Mouse (Mus musculus): ENCODE measurements around the gene Myo5a. TPM values are rescaled to one million over a fixed set of nuclear protein-coding genes. Genes with fewer than 3 reads are reported as not detected.

Gene Myo5a
- 5.9 TPM for polyA plus RNA-seq (2014; fragmentation: Illumina TruSeq; extraction: RNeasy Lipid Tissue Mini Kit (QIAGEN cat#74804); ENCODE audit: low read depth, low replicate concordance)

GRCm38 (mm10) chr9:75070457-75071028 is at the start of gene Myo5a:
TSS of gene Myo5a (plus strand) at chr9:75071015.

DNA sequence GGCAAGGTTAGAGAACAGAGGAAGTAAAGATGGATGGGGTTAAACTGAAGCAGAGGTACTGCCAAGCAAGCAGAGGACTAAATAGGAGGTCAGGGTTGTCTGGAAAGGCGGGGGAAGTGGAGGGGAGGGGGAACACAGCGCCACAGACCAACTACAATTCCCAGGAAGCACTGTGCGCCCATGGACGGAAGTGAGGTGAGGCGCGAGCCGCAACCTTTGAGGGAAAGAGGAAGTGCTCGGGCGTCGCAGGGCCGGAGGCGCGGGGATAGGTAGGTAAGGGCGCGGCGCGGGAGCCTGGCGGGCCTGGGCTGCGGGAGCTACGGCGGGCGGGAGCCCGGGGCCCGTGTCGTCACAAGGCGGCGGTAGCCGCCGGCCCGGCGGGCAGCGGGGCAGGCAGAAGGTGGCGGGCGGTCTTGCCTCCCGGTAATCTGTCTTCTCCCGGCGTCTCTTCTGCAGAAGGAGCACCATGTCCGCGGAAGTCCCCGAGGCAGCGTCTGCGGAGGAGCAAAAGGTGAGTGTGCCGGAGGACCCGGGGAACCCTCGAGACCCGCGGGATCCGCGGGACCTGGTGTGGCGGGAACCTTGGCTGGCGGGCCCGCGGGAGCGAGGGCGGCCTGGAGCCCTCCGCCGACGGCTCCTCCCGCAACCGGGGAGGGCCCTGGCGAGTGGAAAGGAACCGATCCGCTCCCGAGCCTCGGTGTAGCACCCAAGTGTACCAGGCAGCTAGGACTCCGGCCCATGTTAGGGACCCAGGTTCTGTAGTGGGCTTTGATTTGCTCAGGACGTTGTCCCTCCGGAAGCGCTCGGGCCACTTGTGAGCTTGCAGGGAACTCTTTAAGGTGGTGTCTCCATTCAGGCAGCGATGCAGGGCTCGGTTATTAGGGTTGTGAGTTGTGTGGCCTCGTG is 33.1 kb upstream of the Myo5a start, which contains the start of gene Arpp19:
Gene Arpp19, plus strand, starts transcription at position 164 of the 906 bp plus-strand sequence.

DNA sequence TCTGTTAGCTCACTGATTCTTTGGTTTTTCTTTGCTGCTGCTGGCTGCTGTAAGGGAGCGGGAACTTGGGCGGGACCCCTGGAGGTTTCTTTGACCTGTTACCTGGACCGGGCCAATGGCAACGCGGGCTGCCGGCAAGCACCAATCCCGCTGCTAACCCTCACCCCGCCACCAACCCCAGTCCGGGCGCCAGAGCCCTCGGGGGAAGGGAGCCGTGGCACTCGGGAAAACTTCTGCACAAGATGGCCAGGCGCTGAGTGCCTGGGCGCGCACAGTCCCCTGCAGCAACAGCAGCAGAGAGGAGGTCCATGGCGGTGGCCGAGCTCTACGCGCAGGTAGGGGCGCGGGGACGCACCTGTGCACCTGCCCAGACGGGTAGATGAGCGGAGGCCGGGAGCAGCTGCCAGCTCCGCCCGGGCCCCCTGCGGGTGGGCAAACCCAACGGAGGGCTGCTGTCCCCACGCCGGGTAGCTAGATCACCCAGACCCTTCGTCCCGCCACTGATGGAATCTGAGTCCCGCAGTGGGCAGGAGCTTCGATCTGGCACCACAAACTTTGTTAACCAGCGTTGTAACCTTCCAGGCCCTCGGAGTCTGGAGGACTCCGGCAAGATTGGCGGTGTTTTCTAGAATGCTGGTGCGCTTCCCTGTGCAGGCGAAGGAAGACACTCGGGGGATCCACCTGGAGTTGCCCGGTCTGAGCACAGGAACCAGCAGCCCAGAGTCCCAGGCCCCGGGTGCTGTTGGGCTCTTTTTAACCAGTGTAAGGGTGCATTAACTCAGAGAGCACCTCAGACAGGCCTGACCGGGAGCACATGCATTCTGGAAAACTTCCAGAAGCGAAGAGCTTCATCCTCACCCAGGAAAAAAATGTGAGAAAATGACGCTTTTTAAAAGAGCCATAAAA is 161.3 kb downstream of the Myo5a start, which contains the start of gene Myo5c:
Gene Myo5c, plus strand, starts transcription at position 180 of the 906 bp plus-strand sequence.

Other genes starting within 250 kb of the Myo5a start
- gene Onecut1, start 209.1 kb upstream of the Myo5a start, polyA plus RNA-seq (2014; fragmentation: Illumina TruSeq; extraction: RNeasy Lipid Tissue Mini Kit (QIAGEN cat#74804); ENCODE audit: low read depth, low replicate concordance), result not detected
- gene Fam214a, start 118.1 kb upstream of the Myo5a start, polyA plus RNA-seq (2014; fragmentation: Illumina TruSeq; extraction: RNeasy Lipid Tissue Mini Kit (QIAGEN cat#74804); ENCODE audit: low read depth, low replicate concordance), result 21.7 TPM
- 154 TPM for gene Arpp19, start 33.4 kb upstream of the Myo5a start, polyA plus RNA-seq (2014; fragmentation: Illumina TruSeq; extraction: RNeasy Lipid Tissue Mini Kit (QIAGEN cat#74804); ENCODE audit: low read depth, low replicate concordance)
- 7.2 TPM for gene Myo5c, start 161.0 kb downstream of the Myo5a start, polyA plus RNA-seq (2014; fragmentation: Illumina TruSeq; extraction: RNeasy Lipid Tissue Mini Kit (QIAGEN cat#74804); ENCODE audit: low read depth, low replicate concordance)
- gene Gnb5, start 235.3 kb downstream of the Myo5a start, polyA plus RNA-seq (2014; fragmentation: Illumina TruSeq; extraction: RNeasy Lipid Tissue Mini Kit (QIAGEN cat#74804); ENCODE audit: low read depth, low replicate concordance), result 25.8 TPM

All from heart, adult 10 weeks (tissue).